Mouse (Mus musculus) liver, postnatal 0 days (tissue): ENCODE measurements at regions not wholly inside any gene's neighbourhood (a gene's known extent, or its start where the extent isn't known, plus 50 kb on each side); places are given as distances from the start of the nearest gene placed in this dataset.

ENCODE experiments used
- CTCF ChIP-seq: sonication (generic); IDR thresholded peaks from 2 replicates; pipeline ENCODE4 v1.5.1; 2016; ENCODE audit warnings: antibody characterized with exemption, low read depth
- EP300 ChIP-seq: IDR thresholded peaks from 2 replicates; pipeline ENCODE4 v1.6.1; 2016; ENCODE audit warnings: antibody characterized with exemption, low read depth, mild to moderate bottlenecking

- TF ChIP-seq CTCF (no peak), EP300 (no peak)
These were observed 327.0 kb upstream of the Klf4 start for GRCm38 (mm10) chr4:55859211-55859761.
